Mouse (Mus musculus) gonadal fat pad, adult 2 months (tissue): ENCODE results near the gene Rere. TPM values are rescaled to one million over a fixed set of nuclear protein-coding genes. Genes with fewer than 3 reads are reported as not detected.
"Not testable (repeated sequence)": the region's sequence is repeated elsewhere in the genome, so short reads cannot be mapped to it uniquely, and the experiment has no call there.

Source experiments
- DNase-seq: peaks from one replicate; pipeline ENCODE4 v3.0.0-alpha.2; 2012; ENCODE audit warnings: low read depth
- polyA plus RNA-seq: library from polyadenylated mRNA; depleted of rRNA; stranded (reverse); fragments of >200 nt; gene quantifications from 2 replicates; pipeline ENCODE4 v1.2.3, GENCODE M21; 2012

Rere gene
- polyA plus RNA-seq, 1 experiment, result 16.9 TPM

GRCm38 (mm10) chr4:150551390-150551789 lies 269.9 kb downstream of the Rere start:
- DNase-seq, result no peak

DNA sequence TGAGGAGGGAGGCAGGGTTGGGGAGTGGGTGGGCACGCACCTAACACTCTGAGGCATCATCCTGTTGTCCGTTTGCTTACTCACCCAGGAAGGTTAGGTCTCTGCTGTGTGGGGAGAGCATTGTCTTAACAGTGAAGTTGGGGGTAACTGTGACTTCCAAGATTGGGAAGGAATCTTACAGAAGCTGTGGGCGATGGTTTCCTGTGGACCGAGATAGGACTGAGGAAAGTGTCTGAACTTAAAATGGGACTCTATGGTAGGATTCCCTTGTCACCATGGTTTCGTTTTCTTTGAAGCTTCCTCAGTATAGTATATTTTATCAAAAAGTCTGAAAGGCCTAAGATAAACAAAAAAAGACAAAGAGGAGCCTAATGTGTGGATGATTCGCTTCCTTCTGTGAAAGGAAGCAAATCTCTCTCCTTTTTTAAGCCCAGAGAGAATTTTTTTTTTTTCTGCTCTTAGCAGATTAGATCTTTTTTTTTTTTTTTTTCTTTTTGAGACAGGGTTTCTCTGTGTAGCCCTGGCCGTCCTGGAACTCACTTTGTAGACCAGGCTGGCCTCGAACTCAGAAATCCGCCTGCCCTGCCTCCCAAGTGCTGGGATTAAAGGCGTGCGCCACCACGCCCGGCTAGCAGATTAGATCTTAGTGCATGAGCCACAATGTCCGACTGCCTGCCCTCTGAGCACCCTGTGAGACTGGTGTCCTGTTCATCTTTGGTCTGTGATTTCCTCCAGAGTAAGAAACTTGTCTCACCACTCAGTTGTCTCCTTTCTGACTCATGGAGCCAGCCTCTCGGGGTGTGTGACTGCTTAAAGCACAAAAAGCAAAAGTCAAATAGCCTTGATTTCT lies 271.5 kb downstream of the Rere start:
- no peak for DNase-seq

DNA sequence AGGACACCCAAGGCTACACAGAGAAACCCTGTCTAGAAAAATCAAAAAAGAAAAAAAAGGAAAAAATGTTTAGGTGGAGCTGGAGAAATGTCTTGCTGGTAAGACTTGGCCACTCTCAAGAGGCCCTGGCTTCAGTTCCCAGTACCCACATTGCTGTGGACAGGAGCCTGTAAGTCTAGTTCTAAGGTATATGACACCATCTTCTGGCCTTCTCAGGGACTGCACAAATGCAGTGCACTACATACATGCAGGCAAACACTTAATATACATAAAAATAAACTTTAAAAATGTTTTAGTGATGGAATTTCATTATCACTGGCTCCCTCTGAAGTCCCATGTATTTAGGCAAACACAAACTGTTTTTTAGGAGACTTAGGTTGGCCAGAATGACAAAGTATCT lies 274.3 kb downstream of the Rere start:
- DNase-seq, result no peak

GRCm38 (mm10) chr4:150556382-150557221 lies 275.2 kb downstream of the Rere start:
- no peak for DNase-seq

DNA sequence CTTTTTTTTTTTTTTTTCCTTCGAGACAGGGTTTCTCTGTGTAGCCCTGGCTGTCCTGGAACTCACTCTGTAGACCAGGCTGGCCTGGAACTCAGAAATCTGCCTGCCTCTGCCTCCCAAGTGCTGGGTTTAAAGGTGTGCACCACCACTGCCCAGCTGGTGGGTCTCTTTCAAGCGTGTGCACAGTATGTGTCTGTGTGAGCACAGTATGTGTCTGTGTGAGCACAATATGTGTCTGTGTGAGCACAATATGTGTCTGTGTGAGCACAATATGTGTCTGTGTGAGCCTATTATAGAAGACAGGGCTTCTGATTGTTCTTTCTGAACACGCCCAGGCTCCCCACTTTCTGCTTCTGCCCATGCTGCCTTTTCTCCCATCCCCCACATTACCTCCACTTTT lies 275.8 kb downstream of the Rere start:
- DNase-seq, result not testable (repeated sequence)

GRCm38 (mm10) chr4:150557976-150558375 lies 276.5 kb downstream of the Rere start:
- no peak for DNase-seq

- DNase-seq, result no peak
Observed at GRCm38 (mm10) chr4:150559514-150559913, 278.1 kb downstream of the Rere start.

- no peak for DNase-seq
Observed at GRCm38 (mm10) chr4:150563281-150563680, 281.8 kb downstream of the Rere start.

DNA sequence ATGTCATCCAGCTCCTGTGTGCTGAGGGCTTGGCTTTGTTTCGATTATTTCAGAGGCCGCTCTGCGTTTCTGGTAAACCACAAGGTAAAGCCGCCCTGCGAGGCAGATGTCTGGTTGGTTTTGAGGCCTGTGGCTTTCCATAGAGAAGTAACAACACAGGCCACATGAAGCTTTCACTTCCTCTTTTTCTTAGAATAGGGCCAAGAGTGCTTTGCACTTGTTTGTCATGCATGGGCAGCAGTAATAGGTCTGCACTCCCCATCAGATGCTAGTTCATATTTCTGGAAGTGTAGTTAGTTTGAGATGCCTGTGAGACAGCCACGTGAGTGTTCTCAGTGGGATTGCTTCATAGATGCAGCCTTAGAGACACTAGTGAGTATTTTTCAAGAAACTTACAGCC lies 284.7 kb downstream of the Rere start:
- no peak for DNase-seq

DNA sequence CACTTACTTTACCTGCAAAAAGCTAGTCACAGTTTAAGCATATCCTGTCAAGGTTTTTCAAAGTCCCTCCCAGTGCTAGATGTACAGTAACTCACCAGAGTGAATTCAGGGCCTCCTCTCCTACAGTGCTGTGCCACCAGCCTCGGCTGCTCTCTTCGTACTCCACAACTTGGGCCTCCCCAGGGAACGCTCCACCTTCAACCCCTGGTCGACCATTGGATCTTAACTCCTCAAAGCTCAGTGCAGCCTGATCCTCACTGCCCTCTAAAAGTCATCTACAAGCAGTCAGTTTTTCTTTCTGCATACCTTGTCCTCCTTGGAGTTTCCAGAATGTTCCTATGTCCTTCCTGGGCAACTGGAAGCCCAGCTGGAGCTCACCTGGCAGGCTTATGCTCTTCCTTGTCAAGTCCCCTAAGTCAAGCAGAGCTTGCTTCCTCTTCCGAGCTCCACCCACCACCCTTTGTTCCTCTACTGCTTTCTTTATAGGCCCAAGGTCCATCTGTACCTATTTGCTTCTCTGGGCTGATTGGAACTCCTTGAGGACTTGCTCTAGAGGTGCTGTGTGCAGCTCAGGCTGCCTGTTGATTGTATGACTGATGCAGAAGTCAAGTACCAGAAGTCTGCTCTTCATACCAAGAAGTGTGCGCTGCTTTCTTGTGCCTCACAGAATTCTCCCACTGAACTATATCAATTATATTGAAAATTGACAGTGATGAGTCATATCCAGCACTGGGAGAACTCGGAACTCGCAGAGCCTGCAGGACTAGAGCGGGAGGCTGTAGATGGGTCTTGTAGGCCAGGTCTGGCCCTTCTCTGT lies 287.1 kb downstream of the Rere start:
- DNase-seq, result no peak

GRCm38 (mm10) chr4:150569135-150569833 lies 287.8 kb downstream of the Rere start:
- no peak for DNase-seq

GRCm38 (mm10) chr4:150569834-150570571 lies 288.6 kb downstream of the Rere start:
- no peak for DNase-seq

- DNase-seq, result no peak
Observed at GRCm38 (mm10) chr4:150570793-150571192, 289.3 kb downstream of the Rere start.

DNA sequence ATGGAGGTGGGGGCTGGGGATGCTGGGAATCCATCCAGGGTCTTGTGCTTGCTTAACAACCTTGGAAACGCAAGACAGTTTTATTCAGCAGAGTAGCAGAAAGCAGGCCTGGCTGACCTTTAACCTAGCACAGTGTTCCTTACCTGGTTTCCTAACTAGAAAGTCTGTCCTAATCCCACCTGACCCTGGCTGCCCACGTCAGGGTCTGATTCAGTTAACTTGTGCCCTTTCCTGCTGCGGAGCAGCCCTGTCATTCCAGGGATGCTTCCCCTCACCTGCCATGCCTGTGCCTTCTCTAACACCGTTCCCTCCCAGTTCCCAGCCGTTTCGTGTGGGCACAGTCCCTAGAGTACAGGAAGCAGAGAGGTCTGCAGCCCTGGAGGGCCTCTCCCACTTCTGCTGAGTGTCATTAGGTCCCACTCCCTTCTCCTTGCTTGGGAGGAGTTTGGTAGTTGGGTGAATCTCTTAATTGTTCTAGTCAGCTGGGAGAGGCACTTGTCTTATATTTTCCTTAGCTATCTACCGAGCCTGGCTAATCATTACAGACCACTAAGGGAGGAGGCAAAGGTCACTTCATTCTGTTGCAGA lies 290.8 kb downstream of the Rere start:
- no peak for DNase-seq

GRCm38 (mm10) chr4:150572938-150573337 lies 291.5 kb downstream of the Rere start:
- DNase-seq, result no peak

DNA sequence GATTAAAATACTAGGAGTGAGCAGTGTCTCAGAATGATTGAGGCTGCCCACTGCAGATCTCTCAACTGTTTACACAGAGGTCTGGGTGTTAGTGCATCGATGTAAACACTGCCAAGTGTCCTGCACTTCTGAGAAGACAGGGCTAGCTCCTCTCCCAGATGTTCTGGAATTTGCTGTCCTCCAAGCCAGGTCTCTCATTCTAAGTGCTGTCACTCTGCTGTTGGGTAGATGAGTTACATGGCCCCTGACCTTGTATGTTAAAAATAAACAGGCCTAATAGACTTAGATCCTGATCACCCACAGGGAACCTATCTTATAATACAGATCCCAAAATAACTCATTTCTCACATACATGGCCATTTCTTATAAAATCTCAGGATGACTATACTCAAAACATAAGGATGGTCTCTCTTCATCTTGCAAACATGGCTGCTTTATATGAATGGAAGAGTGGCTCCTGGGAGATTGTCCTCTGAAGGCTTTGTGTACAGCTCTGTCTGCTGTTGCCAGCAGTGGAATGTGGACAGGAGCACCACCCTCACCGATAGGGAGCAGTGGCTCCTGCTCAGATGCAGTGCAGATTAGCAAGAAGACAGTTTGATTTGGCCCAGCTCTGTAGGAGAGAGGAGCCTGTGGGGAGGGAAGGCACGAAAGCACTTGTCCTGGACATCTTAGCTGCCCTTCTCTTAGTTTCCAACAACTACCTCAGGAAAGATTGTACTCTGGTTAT lies 294.1 kb downstream of the Rere start:
- no peak for DNase-seq

- DNase-seq, result no peak
Observed at GRCm38 (mm10) chr4:150576339-150576738, 294.9 kb downstream of the Rere start.

DNA sequence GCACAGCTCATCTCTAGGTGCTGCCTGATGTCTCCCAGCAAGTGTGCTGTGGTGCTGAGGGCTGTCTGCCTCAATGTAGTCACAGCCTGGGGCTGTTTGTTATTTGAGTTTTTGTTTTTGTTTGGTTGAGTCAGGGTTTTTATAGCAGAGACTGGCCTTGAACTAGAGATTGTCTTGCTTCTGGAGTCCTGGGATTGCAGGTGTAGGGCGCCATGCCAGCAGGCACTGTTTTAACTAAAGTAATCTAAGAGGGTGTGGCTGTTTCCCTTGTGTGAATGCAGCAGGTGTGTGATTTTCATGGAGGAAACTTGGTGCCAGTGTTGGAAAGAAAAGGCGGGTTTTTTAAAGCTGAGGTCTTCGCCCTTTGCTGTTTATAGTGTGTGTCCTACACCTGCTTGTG lies 296.6 kb downstream of the Rere start:
- DNase-seq, result no peak

DNA sequence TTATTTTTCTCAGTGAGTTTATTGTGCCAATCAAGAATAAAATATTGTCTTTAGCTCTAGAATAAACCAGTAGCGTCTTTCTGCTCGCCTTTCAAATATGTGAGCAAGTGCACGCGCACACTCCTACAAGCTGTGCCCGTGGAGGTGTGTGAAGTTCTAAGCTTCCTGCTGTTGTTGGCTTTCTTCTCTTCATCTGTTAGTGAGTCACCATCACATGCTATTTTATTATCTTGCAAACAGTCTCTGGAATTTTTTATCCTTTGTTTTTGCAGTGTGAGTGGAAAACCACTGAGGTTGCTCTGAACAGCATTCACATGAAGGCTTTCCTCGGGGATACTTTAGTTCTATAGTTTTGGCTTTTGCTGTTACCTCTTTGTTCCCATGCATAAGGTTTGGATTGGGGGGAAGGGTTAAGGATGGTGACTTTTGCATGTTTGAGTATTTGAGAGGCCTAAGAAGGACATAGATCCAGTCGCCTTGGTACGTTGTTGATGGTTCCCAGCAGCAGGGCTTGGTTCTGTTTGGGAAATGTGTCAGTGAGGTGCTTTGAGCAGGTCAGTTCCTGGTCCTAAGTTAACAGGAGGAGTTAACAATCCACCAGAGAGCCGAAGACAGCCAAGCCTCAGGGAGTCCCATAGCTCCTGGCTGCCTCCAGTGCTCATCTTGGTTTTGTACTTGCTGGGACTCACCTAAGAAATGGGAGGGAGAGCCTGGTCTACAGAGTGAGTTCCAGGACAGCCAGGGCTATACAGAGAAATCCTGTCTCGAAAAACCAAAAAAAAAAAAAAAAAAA lies 300.7 kb downstream of the Rere start:
- no peak for DNase-seq
